Mouse (Mus musculus) MEL (cell line): ENCODE measurements around the gene Nepro. TPM values are rescaled to one million over a fixed set of nuclear protein-coding genes. Genes with fewer than 3 reads are reported as not detected.

Experiments used
- DNase-seq: peaks from one replicate; pipeline ENCODE4 v3.0.0; 2011; ENCODE audit warnings: low read depth, low spot score
- H3K27ac ChIP-seq: 2 replicates; pipeline ENCODE4 v1.5.1; 2012; ENCODE audit warnings: low read depth, mild to moderate bottlenecking, control low read depth, low read length, moderate library complexity; ENCODE audit not compliant: control insufficient read depth
- H3K27me3 ChIP-seq, 2 experiments: fragments of 150-350 bp in 1 of 2; sonication (generic) in 1 of 2; 2 replicates each; pipeline ENCODE4 v1.6.1; 2012; ENCODE audit warnings: low read length in 2 of 2, mild to moderate bottlenecking in 2 of 2, improper control_type of control experiment in 1 of 2, moderate library complexity in 1 of 2; ENCODE audit not compliant: insufficient read depth in 2 of 2, control insufficient read depth in 1 of 2
- H3K36me3 ChIP-seq, 2 experiments: 2 replicates each; pipeline ENCODE4 v1.6.1; 2012 to 2014; ENCODE audit warnings: low read length in 2 of 2, improper control_type of control experiment in 1 of 2, inconsistent platforms in 1 of 2, mild to moderate bottlenecking in 1 of 2; ENCODE audit not compliant: insufficient read depth in 2 of 2, control insufficient read depth in 1 of 2
- H3K4me1 ChIP-seq, 2 experiments: fragments of 150-350 bp in 1 of 2; sonication (generic) in 1 of 2; 2 replicates each; pipeline ENCODE4 v1.6.1; 2012; ENCODE audit warnings: low read length in 2 of 2, improper control_type of control experiment in 1 of 2, mild to moderate bottlenecking in 1 of 2; ENCODE audit not compliant: insufficient read depth in 2 of 2, control insufficient read depth in 1 of 2
- H3K4me3 ChIP-seq, 2 experiments: fragments of 150-350 bp in 1 of 2; sonication (generic) in 1 of 2; 2 replicates each; pipeline ENCODE4 v1.5.1; 2012; ENCODE audit warnings: low read depth in 2 of 2, low read length in 2 of 2, mild to moderate bottlenecking in 2 of 2, moderate library complexity in 2 of 2, control low read depth in 1 of 2, improper control_type of control experiment in 1 of 2; ENCODE audit not compliant: control insufficient read depth in 1 of 2, insufficient read depth in 1 of 2
- H3K79me2 ChIP-seq: 2 replicates; pipeline ENCODE4 v1.6.1; 2012; ENCODE audit warnings: mild to moderate bottlenecking, low read length, moderate library complexity; ENCODE audit not compliant: control insufficient read depth, poor library complexity, insufficient read depth
- H3K9ac ChIP-seq: 2 replicates; pipeline ENCODE4 v1.6.1; 2012; ENCODE audit warnings: low read depth, mild to moderate bottlenecking, control low read depth, low read length, moderate library complexity; ENCODE audit not compliant: control insufficient read depth, poor library complexity, severe bottlenecking
- H3K9me3 ChIP-seq: fragments of 150-350 bp; sonication (generic); replicated peaks from 2 replicates; pipeline ENCODE4 v1.6.1; 2012; ENCODE audit warnings: mild to moderate bottlenecking, low read length, improper control_type of control experiment, moderate library complexity; ENCODE audit not compliant: insufficient read depth
- CHD1 ChIP-seq: IDR thresholded peaks from 2 replicates; pipeline ENCODE4 v1.6.1; 2012; ENCODE audit warnings: low read depth, mild to moderate bottlenecking, inconsistent platforms, low read length, improper control_type of control experiment
- CHD2 ChIP-seq: IDR thresholded peaks from 2 replicates; pipeline ENCODE4 v1.6.1; 2011; ENCODE audit warnings: low read length, improper control_type of control experiment
- CTCF ChIP-seq, 3 experiments: IDR thresholded peaks in 2 of 3; conservative IDR thresholded peaks in 1 of 3; 2 replicates each; pipeline ENCODE4 v1.5.1; 2011 to 2012; ENCODE audit warnings: low read length in 3 of 3, low read depth in 2 of 3, mild to moderate bottlenecking in 2 of 3, improper control_type of control experiment in 1 of 3, inconsistent platforms in 1 of 3, mixed read lengths in 1 of 3, moderate library complexity in 1 of 3; ENCODE audit not compliant: control insufficient read depth in 1 of 3, insufficient read depth in 1 of 3, poor library complexity in 1 of 3, severe bottlenecking in 1 of 3
- ETS1 ChIP-seq: IDR thresholded peaks from 2 replicates; pipeline ENCODE4 v1.6.1; 2012; ENCODE audit warnings: low read depth, mild to moderate bottlenecking, inconsistent platforms, low read length, improper control_type of control experiment, moderate library complexity
- JUND ChIP-seq: IDR thresholded peaks from 2 replicates; pipeline ENCODE4 v1.6.1; 2011; ENCODE audit warnings: low read depth, mild to moderate bottlenecking, improper control_type of control experiment, low read length
- NRF1 ChIP-seq: IDR thresholded peaks from 2 replicates; pipeline ENCODE4 v1.6.1; 2014; ENCODE audit warnings: low read depth, mild to moderate bottlenecking, inconsistent platforms, low read length, improper control_type of control experiment, moderate library complexity; ENCODE audit not compliant: poor library complexity, insufficient read depth, severe bottlenecking
- POLR2A ChIP-seq, 2 experiments: IDR thresholded peaks; 2 replicates each; pipeline ENCODE4 v1.6.1; 2011 to 2012; ENCODE audit warnings: low read length in 2 of 2, mild to moderate bottlenecking in 2 of 2, control low read depth in 1 of 2, improper control_type of control experiment in 1 of 2, low read depth in 1 of 2, moderate library complexity in 1 of 2; ENCODE audit not compliant: control insufficient read depth in 1 of 2, insufficient read depth in 1 of 2, poor library complexity in 1 of 2
- POLR2AphosphoS2 ChIP-seq: IDR thresholded peaks from 2 replicates; pipeline ENCODE4 v1.6.1; 2011; ENCODE audit warnings: low read length, improper control_type of control experiment
- RAD21 ChIP-seq: IDR thresholded peaks from 2 replicates; pipeline ENCODE4 v1.6.1; 2011; ENCODE audit warnings: mild to moderate bottlenecking, low read depth, low read length, improper control_type of control experiment
- RCOR1 ChIP-seq: IDR thresholded peaks from 2 replicates; pipeline ENCODE4 v1.6.1; 2012; ENCODE audit warnings: low read depth, mild to moderate bottlenecking, inconsistent platforms, low read length, improper control_type of control experiment
- SIN3A ChIP-seq: IDR thresholded peaks from 2 replicates; pipeline ENCODE4 v1.6.1; 2012; ENCODE audit warnings: low read length, improper control_type of control experiment, inconsistent platforms
- SMC3 ChIP-seq: IDR thresholded peaks from 2 replicates; pipeline ENCODE4 v1.6.1; 2011; ENCODE audit warnings: low read depth, low read length, improper control_type of control experiment
- TAL1 ChIP-seq: IDR thresholded peaks from 2 replicates; pipeline ENCODE4 v1.6.1; 2012; ENCODE audit warnings: mild to moderate bottlenecking, inconsistent platforms, low read length, moderate library complexity, mixed read lengths
- TCF12 ChIP-seq: IDR thresholded peaks from 2 replicates; pipeline ENCODE4 v1.6.1; 2014; ENCODE audit warnings: low read depth, mild to moderate bottlenecking, inconsistent platforms, low read length, improper control_type of control experiment, moderate library complexity
- UBTF ChIP-seq: IDR thresholded peaks from 2 replicates; pipeline ENCODE4 v1.6.1; 2012; ENCODE audit warnings: low read depth, mild to moderate bottlenecking, inconsistent platforms, low read length, improper control_type of control experiment, moderate library complexity, borderline replicate concordance; ENCODE audit not compliant: insufficient read depth
- ZC3H11A ChIP-seq: IDR thresholded peaks from 2 replicates; pipeline ENCODE4 v1.6.1; 2012; ENCODE audit warnings: low read depth, mild to moderate bottlenecking, inconsistent platforms, low read length, improper control_type of control experiment
- ZKSCAN1 ChIP-seq: IDR thresholded peaks from 2 replicates; pipeline ENCODE4 v1.6.1; 2012; ENCODE audit warnings: low read depth, mild to moderate bottlenecking, inconsistent platforms, low read length, improper control_type of control experiment, moderate library complexity
- ZNF384 ChIP-seq: IDR thresholded peaks from 2 replicates; pipeline ENCODE4 v1.6.1; 2012; ENCODE audit warnings: low read depth, mild to moderate bottlenecking, inconsistent platforms, low read length, improper control_type of control experiment
- polyA plus RNA-seq, 2 experiments: library from polyadenylated mRNA; stranded (reverse) in 1 of 2; unstranded in 1 of 2; fragments of >175 nt in 1 of 2; fragments of >200 nt in 1 of 2; gene quantifications; 2 replicates each; pipeline versions ENCODE4 v1.2.1 to v1.2.4; 2012; ENCODE audit warnings: low replicate concordance in 2 of 2, low read depth in 1 of 2; ENCODE audit not compliant: insufficient read length in 2 of 2, insufficient read depth in 1 of 2, missing spikeins in 1 of 2
- total RNA-seq: library from RNA; depleted of rRNA; stranded (reverse); fragments of 300-350 nt; gene quantifications from 2 replicates; pipeline ENCODE4 v1.2.3, GENCODE M21; 2012

Gene Nepro
- total and polyA plus RNA-seq, 3 experiments = 8.8 to 20.8 TPM; not detected in 1

DNA sequence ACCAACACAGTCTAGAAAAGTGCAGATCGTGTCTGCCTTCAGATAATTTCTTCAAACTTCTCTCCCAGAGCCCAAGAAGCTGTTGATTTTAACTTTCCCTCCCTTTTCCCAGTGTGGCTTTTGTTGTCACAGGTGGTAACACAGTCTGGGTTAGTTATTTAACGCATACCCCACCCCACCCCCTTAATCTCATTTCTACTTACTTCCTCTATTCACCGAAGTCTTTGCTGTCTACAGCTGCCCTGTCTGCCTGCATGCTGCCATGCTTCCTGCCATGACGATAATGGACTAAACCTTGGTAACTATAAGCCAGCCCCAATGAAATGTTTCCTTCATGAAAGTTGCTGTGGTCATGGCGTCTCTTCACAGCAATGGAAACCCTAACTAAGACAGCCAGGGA lies 21.8 kb upstream of the Nepro start (continued):
- TF ChIP-seq NRF1 (no peak), POLR2AphosphoS2 (no peak), ZNF384 (0 out of 2 replicates have a peak, but pooled peaks have one; percentile 22), POLR2A (IDR thresholded peaks at IDR 0.05; ENCODE audit: control insufficient read depth in 1 of 2, insufficient read depth in 1 of 2, low read depth in 1 of 2, low read length in 2 of 2, poor library complexity in 1 of 2) (no peak), CTCF (IDR thresholded peaks at IDR 0.05 in 2 of 3, conservative IDR thresholded peaks at IDR 0.05 in 1 of 3; ENCODE audit: control insufficient read depth in 1 of 3, insufficient read depth in 1 of 3, low read depth in 2 of 3, low read length in 3 of 3, poor library complexity in 1 of 3, severe bottlenecking in 1 of 3) (no peak), CHD2 (no peak), ETS1 (peak; percentile 89), RCOR1 (peak; percentile 59; the same call in 1 of the 2 replicates), JUND (no peak), TCF12 (peak; percentile 82), ZKSCAN1 (no peak), ZC3H11A (no peak), SMC3 (no peak; the same call in 1 of the 2 replicates), CHD1 (no peak)

DNA sequence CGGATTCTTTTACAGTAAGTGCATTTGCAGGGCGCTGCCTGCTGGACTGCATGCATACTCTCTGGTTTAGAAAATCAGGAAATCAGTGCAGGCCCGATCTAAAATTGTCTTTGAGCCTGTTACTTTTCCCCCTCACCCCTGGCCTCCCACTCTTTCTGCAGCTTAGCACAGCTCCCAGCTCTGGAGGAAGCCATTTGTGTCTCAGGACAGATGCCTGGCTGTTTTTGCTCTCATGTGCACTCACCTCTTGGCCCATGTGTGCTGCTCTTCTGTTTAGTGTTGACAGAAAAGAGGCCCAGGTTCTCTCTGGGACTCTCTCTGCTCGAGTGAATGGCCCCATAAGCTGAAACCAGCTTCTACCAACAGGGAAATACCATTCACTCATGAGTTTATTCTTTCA lies 20.6 kb upstream of the Nepro start:
- Histone ChIP-seq H3K27me3 (no peaks in the 10 kb centered on the region), H3K9me3 (no peaks in the 10 kb centered on the region), H3K4me1 (peaks cover 3 to 8% of the 10 kb centered on the region in 2 experiments), H3K27ac (no peak overlapping the region), H3K79me2 (no peaks in the 10 kb centered on the region), H3K36me3 (peaks cover 0 to 8% of the 10 kb centered on the region in 2 experiments; a peak in 2 of 4 replicates), H3K4me3 (no peak overlapping the region), H3K9ac (no peak overlapping the region)
- no peak for TF ChIP-seq UBTF
- no peak for DNase-seq

DNA sequence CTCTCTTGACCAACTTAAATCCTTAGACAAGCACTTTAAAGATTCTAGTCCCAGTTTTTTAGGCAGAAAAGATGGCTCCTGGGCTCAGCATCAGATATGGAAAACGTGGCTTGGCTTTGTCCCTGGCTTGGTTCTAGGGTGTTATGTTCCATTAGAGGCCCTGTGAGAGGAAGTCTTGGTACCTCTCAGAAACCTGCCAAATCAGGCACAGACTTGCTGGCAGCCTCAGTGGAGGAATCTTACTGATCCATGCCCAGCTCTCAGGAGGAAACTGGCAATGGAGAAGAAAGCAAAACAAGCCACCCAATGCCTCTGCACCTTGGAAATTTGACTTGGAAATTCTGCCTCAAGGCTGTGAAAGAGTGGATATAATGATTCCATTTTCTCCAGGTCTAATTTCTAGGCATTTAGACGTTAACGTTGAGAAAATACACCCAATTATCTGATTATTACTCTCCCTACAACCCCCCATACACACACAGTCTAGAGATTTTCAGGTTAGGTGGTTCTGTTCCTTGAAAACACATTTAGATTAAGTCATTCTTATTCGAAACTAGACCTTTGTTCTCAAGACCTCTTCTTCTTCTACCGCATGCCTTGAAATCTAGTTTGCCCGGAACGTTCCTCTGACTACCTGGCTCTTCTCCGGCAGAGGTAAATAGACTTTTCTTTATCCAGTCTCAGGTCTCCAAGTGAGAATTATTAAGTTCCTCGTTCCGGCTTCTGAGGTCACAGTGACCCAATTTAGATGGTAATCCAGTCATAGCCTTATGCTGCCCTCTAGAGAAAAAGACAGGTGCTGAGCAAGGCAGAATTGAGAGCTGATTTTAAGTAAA lies 7.6 kb upstream of the Nepro start:
- H3K79me2 ChIP-seq = no peaks in the 10 kb centered on the region
- no peaks in the 10 kb centered on the region for H3K27me3 ChIP-seq
- H3K9me3 ChIP-seq = no peaks in the 10 kb centered on the region
- no peak overlapping the region for H3K27ac ChIP-seq
- no peaks in the 10 kb centered on the region for H3K36me3 ChIP-seq
- no peak overlapping the region for H3K9ac ChIP-seq
- peak; percentile 57 for DNase-seq
- H3K4me3 ChIP-seq = no peak overlapping the region
- TF ChIP-seq CTCF (IDR thresholded peaks at IDR 0.05 in 2 of 3, conservative IDR thresholded peaks at IDR 0.05 in 1 of 3; ENCODE audit: control insufficient read depth in 1 of 3, insufficient read depth in 1 of 3, low read depth in 2 of 3, low read length in 3 of 3, poor library complexity in 1 of 3, severe bottlenecking in 1 of 3) (peak in 2 of 3 experiments; percentile 26 to 69; a peak in 2 of 6 replicates), TAL1 (no peak), ETS1 (no peak), POLR2AphosphoS2 (0 out of 2 replicates have a peak, but pooled peaks have one; percentile 24), SMC3 (peak; percentile 65), RAD21 (peak; percentile 78), SIN3A (0 out of 2 replicates have a peak, but pooled peaks have one; percentile 20), ZC3H11A (peak; percentile 66)
- H3K4me1 ChIP-seq = no peaks in the 10 kb centered on the region
